Mouse (Mus musculus): ENCODE measurements around the gene Dapk1. TPM values are rescaled to one million over a fixed set of nuclear protein-coding genes. Genes with fewer than 3 reads are reported as not detected.
A peak's percentile ranks its signal among the peaks of the same experiment; 100 is the strongest.

Gene Dapk1
- polyA plus RNA-seq, 1 experiment: 33.2 TPM

GRCm38 (mm10) chr13:60672287-60672686, 70.5 kb downstream of the Dapk1 start:
- no peak overlapping the region for H3K4me3 ChIP-seq (ENCODE audit: insufficient read depth, low read length)
- peak overlapping the region; percentile 88 for H3K27ac ChIP-seq (ENCODE audit: insufficient read depth, low read depth, low read length)
- H3K4me1 ChIP-seq (ENCODE audit: control insufficient read depth, insufficient read depth, low read length): peaks cover 56% of the 10 kb centered on the region
- no peak for TF ChIP-seq POLR2A (IDR thresholded peaks at IDR 0.05; ENCODE audit: borderline replicate concordance, low read depth, low read length)

DNA sequence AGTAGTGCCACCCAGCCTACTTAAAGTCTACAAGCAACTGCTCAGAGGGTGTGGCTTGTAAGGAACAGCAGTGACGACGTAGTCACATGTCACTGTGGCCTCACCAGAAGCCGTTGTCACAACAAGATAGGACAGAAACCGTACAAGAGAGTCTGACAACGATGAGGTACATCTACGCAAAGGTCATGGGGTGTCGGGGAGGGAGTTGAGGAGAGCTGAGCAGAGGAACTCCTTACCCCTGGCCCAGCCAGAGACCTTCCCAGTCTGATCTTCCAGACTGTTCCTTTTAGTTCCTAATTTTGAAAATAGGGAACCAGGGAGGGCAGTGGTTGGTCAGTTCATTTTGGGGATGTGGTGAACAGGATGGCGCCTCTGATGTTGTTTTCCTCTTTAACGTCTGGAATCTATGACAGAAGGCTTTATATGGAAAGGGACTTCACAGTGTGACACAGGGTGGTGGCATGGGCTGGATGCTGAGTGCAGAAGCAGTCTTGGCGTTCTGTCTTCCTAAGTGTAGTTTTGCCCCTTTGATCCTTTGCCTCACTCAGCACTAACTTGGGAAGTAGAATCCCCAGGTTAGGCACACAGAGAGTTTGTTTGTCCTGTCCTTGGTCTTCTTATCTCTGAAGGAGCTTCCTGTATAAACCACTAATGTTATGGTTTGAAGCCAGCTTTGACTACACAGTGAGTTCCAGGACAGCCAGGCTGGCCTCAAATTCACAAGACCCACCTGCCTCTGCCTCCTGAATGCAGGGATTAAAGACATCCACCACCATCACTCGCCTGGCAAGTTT, 71.3 kb downstream of the Dapk1 start:
- peaks cover 53% of the 10 kb centered on the region for H3K4me1 ChIP-seq (ENCODE audit: control insufficient read depth, insufficient read depth, low read length)
- H3K27ac ChIP-seq (ENCODE audit: insufficient read depth, low read depth, low read length): peak overlapping the region; percentile 88
- TF ChIP-seq CTCF (IDR thresholded peaks at IDR 0.05; ENCODE audit: low read depth, low read length): no peak
- TF ChIP-seq POLR2A (IDR thresholded peaks at IDR 0.05; ENCODE audit: borderline replicate concordance, low read depth, low read length): no peak
- peak overlapping the region; percentile 5; the same call in 1 of the 2 replicates for H3K4me3 ChIP-seq (ENCODE audit: insufficient read depth, low read length)

DNA sequence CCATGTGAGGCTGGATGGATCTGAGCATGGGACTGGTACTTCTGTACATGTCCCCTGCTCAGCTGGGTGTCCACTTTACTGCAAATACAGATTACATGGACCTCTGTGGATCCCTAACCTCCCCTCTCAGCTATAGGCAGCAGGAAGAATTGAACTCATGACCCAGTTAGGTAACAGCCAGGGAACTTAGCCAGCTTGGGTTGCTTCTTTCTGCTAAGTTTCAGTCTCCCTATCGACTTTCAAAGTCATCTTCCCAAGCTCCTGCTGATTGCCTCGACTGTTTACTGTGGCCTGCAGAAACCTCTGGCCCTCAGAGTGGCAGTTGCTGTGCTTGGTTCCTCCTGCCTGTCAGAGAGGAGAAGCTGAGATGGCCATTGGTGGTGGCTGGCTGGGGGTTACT, 72.6 kb downstream of the Dapk1 start:
- H3K27ac ChIP-seq (ENCODE audit: insufficient read depth, low read depth, low read length): peak overlapping the region; percentile 16
- TF ChIP-seq POLR2A (IDR thresholded peaks at IDR 0.05; ENCODE audit: borderline replicate concordance, low read depth, low read length) (no peak), CTCF (IDR thresholded peaks at IDR 0.05; ENCODE audit: low read depth, low read length) (no peak)

DNA sequence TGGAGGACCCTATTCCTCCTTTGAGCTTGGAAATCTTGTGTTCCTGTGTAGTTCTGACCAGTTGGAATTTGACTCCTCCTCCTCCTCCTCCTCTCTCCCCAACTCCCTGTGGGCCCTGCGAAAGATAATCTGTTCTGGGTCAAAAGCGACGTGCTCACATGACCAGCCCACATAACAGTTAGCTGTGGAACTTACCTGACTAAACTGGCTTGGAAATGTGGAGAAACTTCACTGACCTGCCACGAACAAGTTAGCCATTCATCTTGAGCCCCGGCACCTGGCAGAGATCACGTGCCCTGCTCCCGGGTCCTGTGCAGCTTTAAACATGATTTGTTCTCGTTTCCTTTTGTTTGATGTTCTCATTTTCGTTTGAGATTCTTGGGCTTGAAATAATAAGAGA, 73.2 kb downstream of the Dapk1 start:
- peaks cover 46% of the 10 kb centered on the region for H3K4me1 ChIP-seq (ENCODE audit: control insufficient read depth, insufficient read depth, low read length)

More for the DNA sequence above, 72.6 kb downstream of the Dapk1 start:
- Histone ChIP-seq H3K4me3 (ENCODE audit: insufficient read depth, low read length) (no peak overlapping the region), H3K4me1 (ENCODE audit: control insufficient read depth, insufficient read depth, low read length) (peaks cover 49% of the 10 kb centered on the region)

DNA sequence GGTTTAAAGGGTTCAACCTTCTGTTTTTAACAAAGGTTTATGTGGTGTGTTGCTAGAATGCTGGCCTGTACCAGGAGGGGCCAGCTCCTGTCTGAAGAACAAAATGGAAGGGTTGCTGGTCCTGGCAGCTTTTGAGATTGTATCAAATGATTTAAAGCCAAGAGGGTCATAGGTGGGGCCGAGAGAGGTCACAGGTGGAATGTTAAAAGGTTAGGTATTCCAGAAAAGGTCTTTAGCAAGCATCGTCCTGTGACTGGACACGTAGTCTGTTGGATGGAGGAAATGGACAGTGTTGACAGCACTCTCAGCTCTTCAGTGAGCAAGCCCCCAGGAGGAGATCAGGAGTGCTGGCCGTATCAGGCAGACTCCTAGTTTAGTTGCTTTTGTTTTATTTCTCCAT, 73.7 kb downstream of the Dapk1 start:
- Histone ChIP-seq H3K4me3 (ENCODE audit: insufficient read depth, low read length) (no peak overlapping the region), H3K27ac (ENCODE audit: insufficient read depth, low read depth, low read length) (no peak overlapping the region), H3K4me1 (ENCODE audit: control insufficient read depth, insufficient read depth, low read length) (peaks cover 41% of the 10 kb centered on the region)
- TF ChIP-seq POLR2A (IDR thresholded peaks at IDR 0.05; ENCODE audit: borderline replicate concordance, low read depth, low read length) (no peak), CTCF (IDR thresholded peaks at IDR 0.05; ENCODE audit: low read depth, low read length) (no peak)

More for the DNA sequence above, 73.2 kb downstream of the Dapk1 start:
- H3K27ac ChIP-seq (ENCODE audit: insufficient read depth, low read depth, low read length): no peak overlapping the region
- no peak overlapping the region for H3K4me3 ChIP-seq (ENCODE audit: insufficient read depth, low read length)
- TF ChIP-seq CTCF (IDR thresholded peaks at IDR 0.05; ENCODE audit: low read depth, low read length): no peak
- no peak for TF ChIP-seq POLR2A (IDR thresholded peaks at IDR 0.05; ENCODE audit: borderline replicate concordance, low read depth, low read length)

GRCm38 (mm10) chr13:60678912-60679311, 77.2 kb downstream of the Dapk1 start:
- Histone ChIP-seq H3K4me1 (ENCODE audit: control insufficient read depth, insufficient read depth, low read length) (peaks cover 28% of the 10 kb centered on the region), H3K27ac (ENCODE audit: insufficient read depth, low read depth, low read length) (no peak overlapping the region), H3K4me3 (ENCODE audit: insufficient read depth, low read length) (no peak overlapping the region)
- TF ChIP-seq POLR2A (IDR thresholded peaks at IDR 0.05; ENCODE audit: borderline replicate concordance, low read depth, low read length) (no peak), CTCF (IDR thresholded peaks at IDR 0.05; ENCODE audit: low read depth, low read length) (no peak)

GRCm38 (mm10) chr13:60682714-60683695, 81.3 kb downstream of the Dapk1 start:
- peaks cover 22% of the 10 kb centered on the region for H3K4me1 ChIP-seq (ENCODE audit: control insufficient read depth, insufficient read depth, low read length)
- no peak overlapping the region for H3K27ac ChIP-seq (ENCODE audit: insufficient read depth, low read depth, low read length)
- H3K4me3 ChIP-seq (ENCODE audit: insufficient read depth, low read length): no peak overlapping the region
- TF ChIP-seq CTCF (IDR thresholded peaks at IDR 0.05; ENCODE audit: low read depth, low read length) (no peak), POLR2A (IDR thresholded peaks at IDR 0.05; ENCODE audit: borderline replicate concordance, low read depth, low read length) (no peak)

GRCm38 (mm10) chr13:60684050-60684760, 82.5 kb downstream of the Dapk1 start:
- no peak for TF ChIP-seq CTCF (IDR thresholded peaks at IDR 0.05; ENCODE audit: low read depth, low read length)
- no peak for TF ChIP-seq POLR2A (IDR thresholded peaks at IDR 0.05; ENCODE audit: borderline replicate concordance, low read depth, low read length)
- peaks cover 22% of the 10 kb centered on the region for H3K4me1 ChIP-seq (ENCODE audit: control insufficient read depth, insufficient read depth, low read length)
- no peak overlapping the region for H3K4me3 ChIP-seq (ENCODE audit: insufficient read depth, low read length)
- H3K27ac ChIP-seq (ENCODE audit: insufficient read depth, low read depth, low read length): no peak overlapping the region

DNA sequence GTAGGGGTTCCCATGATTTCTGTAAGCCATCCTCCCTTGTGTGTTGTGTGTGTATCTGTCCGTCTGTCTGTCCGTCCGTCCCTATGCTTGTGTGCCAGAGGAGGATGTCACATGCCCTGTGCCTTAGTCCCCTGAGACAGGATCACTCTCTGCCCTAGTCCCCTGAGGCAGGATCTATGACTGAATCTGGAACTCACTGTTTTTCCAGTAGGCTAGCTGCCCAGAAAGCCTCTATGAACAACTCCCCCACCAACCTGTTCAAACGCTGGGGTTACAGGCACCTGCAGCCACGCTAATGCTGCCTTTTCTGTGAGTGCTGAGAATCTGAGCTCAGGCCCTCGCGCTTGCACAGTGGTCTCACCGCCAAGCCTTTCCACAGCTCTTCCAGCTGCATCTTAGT, 83.1 kb downstream of the Dapk1 start:
- H3K4me1 ChIP-seq (ENCODE audit: control insufficient read depth, insufficient read depth, low read length): peaks cover 22% of the 10 kb centered on the region
- H3K27ac ChIP-seq (ENCODE audit: insufficient read depth, low read depth, low read length): no peak overlapping the region
- TF ChIP-seq CTCF (IDR thresholded peaks at IDR 0.05; ENCODE audit: low read depth, low read length) (no peak), POLR2A (IDR thresholded peaks at IDR 0.05; ENCODE audit: borderline replicate concordance, low read depth, low read length) (no peak)
- H3K4me3 ChIP-seq (ENCODE audit: insufficient read depth, low read length): no peak overlapping the region
